Mouse (Mus musculus): ENCODE results near the gene Hoxc6. TPM values are rescaled to one million over a fixed set of nuclear protein-coding genes. Genes with fewer than 3 reads are reported as not detected.

Gene Hoxc6
- total RNA-seq, 2 experiments from 2014 or later = not detected

DNA sequence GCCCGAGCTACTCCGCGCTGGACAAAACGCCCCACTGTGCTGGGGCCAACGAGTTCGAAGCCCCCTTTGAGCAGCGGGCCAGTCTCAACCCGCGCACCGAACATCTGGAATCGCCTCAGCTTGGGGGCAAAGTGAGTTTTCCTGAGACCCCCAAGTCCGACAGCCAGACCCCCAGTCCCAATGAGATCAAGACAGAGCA, 30.8 kb upstream of the Hoxc6 start, which contains the start of gene Hoxc5:
Gene Hoxc5 (plus strand): TSS at position 132 of the 199 bp plus-strand sequence.
- DNase-seq (ENCODE audit: extremely low spot score in 1 of 2, low spot score in 2 of 2) = no peak
- intact Hi-C loops (cut with DNase I) = no loop called here

DNA sequence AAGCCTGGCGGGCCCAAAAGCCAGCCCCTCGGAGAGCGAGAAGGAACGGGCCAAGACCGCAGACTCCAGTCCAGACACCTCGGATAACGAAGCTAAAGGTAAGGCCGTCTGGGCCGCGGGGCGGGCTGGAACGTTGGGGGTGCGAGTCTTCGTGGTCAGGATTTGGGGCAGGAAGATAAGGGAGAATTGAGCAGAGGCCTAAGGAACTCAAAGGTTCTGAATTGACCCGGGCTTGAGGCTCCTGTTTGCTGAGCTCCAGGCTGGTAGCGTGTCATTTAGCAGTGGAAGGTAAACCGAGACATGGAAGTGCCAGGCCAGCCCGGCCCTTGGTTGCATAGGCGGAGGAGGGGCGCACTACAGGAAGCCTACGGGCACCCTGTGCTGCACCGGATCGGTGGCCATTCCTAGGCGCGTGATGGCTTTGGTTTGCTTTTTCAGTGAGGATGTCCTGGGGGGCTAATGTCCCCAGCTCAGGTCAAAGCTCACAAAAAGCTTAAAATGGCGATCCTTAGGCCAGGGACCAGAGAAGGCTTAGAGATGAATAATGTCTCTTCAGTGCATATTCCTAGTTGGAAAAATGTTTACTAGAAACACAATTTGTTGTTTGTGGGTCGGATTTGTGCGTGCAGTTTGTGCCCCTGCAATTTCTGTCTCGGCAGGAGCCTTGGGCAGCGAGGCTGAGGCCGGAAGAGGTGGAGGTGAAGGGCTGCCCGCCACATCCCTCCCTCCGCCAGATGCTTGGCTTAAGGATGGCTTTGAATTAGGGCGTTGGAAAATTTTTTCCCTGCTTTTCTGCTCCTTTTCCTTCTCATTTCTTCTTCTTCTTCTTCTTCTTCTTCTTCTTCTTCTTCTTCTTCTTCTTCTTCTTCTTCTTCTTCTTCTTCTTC, 30.3 kb upstream of the Hoxc6 start:
- intact Hi-C loops (cut with DNase I) = no loop called here

DNA sequence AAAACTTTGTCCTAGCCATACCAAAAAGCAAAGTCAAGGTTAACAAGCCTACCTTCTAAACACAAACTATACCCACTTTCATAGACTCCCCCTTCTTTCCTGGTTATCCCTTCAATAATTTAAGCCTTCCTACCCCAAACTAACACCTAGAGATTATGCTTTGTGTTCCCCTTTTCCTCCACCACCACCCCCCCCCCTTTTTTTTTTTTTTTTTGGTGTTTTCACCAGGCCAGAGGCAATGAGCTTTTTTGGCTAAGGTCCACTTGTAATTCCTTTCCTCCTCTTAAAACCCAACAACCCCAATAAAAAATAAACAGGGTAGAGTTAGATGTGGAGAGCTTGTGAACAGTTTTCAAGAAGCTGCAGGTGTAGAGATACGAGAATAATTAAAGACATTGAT, 28.8 kb upstream of the Hoxc6 start:
- DNase-seq (ENCODE audit: extremely low spot score in 1 of 2, low spot score in 2 of 2) = no peak
- intact Hi-C loops (cut with DNase I) = no loop called here

More for the DNA sequence above, 30.3 kb upstream of the Hoxc6 start:
- DNase-seq (ENCODE audit: extremely low spot score in 1 of 2, low spot score in 2 of 2) = no peak

DNA sequence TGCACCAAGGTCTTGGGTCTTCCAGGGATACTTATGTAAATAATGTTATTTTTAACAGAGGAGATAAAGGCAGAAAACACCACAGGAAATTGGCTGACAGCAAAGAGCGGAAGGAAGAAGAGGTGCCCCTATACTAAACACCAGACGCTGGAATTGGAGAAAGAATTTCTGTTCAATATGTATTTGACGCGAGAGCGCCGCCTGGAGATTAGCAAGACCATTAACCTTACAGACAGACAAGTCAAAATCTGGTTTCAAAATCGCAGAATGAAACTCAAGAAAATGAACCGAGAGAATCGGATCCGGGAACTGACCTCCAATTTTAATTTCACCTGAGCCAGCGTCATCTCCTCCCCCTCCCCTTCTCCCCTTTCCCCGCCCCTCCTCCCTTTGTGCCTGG, 27.3 kb upstream of the Hoxc6 start:
- intact Hi-C loops (cut with DNase I) = loop anchor here (5.0 kb wide), 1 partner anchor 208 kb away; no protein-coding TSS in a partner anchor
- no peak for DNase-seq (ENCODE audit: extremely low spot score in 1 of 2, low spot score in 2 of 2)

DNA sequence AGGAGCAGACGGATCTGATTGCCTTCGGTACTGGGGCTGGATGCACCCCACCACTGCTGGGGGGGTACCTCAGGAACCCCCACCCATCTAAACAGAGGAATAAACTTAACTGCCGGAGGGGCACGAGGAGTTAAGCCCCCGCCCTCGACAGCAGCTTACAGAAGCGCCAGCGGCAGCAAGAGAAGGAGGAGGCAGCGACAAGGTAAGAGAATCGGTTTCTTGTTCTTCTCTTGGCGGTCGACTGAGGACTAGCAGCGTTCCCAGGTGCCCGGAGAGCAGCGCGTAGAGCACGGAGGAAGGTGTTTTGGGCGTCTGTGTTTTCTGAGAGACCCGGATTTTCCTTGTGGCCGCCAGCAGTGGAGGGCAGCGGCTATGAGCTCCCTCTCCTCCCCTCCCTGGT, 25.8 kb upstream of the Hoxc6 start:
- no peak for DNase-seq (ENCODE audit: extremely low spot score in 1 of 2, low spot score in 2 of 2)

DNA sequence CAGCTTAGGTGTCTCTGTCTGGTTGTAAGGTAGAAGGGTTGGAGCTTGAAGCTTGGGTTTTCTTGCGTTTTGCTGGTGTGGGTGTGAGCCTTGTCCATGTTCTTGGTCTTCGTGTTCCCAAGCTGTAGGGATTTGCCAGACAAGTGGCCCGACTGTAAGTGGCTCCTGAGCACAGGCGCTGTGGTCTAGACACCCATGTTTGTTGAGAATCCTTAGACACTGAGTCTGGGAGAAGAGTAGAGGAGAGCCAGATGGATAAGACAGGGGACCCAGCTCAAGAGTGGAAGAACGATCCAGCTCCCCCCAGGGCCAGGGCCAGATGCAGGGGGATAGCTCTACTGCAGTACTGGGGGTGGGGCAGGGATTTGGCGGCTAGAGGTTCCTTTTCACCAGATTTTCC, 25.3 kb upstream of the Hoxc6 start:
- DNase-seq (ENCODE audit: extremely low spot score in 1 of 2, low spot score in 2 of 2) = no peak
- intact Hi-C loops (cut with DNase I) = loop anchor here (5.0 kb wide), 1 partner anchor 210 kb away; no protein-coding TSS in a partner anchor

More for the DNA sequence above, 25.8 kb upstream of the Hoxc6 start:
- intact Hi-C loops (cut with DNase I) = loop anchor here (5.0 kb wide), 1 partner anchor 210 kb away; no protein-coding TSS in a partner anchor

DNA sequence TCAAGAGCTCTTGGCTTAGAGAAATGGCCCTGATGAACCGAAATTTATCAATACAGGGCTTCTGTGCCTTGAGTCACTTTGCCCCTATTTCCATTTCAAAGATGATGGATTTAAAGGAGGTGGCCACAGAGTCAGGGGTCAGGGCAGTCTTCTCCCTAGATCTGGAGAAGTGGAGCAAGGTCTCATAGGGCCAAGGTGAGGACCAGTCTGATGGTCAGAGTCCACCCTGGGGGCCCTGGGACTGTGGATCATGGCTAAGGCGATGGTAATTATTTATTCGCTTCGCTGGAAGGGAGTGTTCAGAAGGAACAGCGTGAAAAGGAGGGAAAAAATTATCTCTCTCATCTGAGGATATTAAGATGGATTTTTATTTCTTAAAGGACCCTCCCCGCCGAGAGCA, 23.0 kb upstream of the Hoxc6 start:
- DNase-seq (ENCODE audit: extremely low spot score in 1 of 2, low spot score in 2 of 2) = no peak

DNA sequence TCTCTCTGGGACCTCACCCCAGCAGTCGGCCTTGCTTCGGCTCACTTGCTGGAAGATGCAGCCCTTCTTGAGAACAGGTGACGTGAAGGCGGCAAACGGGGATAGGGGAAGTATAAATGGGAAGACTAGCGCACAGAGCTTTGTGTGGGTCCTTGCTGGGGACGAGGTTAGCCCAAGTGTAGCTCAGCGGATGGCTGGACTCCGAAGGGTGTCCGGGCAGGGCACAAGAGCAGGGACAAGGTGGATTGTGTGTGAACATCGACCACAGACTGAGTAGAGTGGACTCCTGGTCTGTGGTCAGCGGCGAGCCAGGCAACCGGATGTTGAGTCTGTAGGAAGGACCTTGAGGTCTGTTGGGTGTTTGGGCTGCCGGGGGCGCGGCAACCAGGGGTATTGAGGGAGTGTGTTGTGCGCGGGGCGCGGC, 22.4 kb upstream of the Hoxc6 start:
- DNase-seq (ENCODE audit: extremely low spot score in 1 of 2, low spot score in 2 of 2) = no peak
- intact Hi-C loops (cut with DNase I) = no loop called here

More for the DNA sequence above, 23.0 kb upstream of the Hoxc6 start:
- intact Hi-C loops (cut with DNase I) = no loop called here

DNA sequence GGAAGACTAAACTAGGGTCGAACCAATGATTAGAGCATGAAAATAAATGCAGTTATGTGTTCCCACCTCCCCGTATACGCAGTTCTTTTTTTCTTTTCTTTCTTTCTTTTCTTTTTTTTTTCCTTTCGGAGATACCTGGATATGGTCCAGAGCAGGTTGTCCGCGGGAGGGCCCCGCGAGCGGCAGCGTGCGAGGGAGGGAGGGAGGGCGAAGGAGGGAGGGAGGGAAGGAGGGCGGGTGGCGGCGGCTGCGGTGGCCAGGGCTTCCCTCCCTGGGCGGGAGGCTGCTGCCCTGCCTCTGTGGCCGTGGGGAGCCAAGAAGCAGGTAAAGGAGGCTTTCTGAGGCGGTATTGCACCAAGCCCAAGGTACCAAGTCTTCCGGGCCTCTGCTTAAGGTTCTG, 21.9 kb upstream of the Hoxc6 start, which contains the start of gene Hoxc9:
Gene Hoxc9 (plus strand): TSS at position 269 of the 400 bp plus-strand sequence.
- no peak for DNase-seq (ENCODE audit: extremely low spot score in 1 of 2, low spot score in 2 of 2)
- intact Hi-C loops (cut with DNase I) = no loop called here

DNA sequence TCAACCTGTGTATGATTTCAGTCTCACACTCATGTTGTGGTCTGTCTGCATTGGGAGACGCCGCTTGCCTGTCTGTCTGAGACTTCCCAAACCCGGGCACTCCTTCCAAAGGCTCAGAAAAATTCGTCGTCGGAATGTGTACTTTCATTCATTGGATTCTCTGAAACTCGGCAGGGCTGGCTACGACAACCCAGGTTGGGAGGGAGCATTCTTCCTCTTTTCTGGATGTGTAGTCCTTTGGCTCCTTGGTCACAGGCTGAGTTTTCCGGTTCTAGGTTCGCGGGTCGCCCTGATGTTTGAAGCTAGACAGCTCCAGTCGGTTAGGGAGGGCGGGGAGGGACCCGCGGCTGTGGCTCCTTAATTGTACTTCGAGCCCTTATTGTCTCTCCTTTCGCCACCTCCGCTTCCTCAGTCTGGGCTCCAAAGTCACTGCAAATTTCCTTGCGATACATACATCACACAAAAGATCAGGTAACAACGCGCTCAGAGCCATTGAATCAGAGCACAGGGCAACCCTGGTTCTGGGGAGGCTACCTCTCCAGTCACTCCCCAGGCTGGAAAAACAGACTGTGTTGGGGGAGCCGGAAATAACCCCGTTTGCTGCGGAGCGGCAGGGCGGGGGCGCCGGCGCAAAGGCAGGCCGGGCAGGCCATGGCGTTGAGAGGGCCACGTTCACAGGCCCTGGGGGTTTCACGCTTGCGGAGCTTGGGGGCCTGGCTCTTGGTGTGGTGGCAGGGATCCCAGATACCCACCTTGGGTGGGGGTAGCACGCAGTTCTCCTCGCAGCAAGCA, 21.2 kb upstream of the Hoxc6 start:
- DNase-seq (ENCODE audit: extremely low spot score in 1 of 2, low spot score in 2 of 2) = no peak
- intact Hi-C loops (cut with DNase I) = no loop called here

DNA sequence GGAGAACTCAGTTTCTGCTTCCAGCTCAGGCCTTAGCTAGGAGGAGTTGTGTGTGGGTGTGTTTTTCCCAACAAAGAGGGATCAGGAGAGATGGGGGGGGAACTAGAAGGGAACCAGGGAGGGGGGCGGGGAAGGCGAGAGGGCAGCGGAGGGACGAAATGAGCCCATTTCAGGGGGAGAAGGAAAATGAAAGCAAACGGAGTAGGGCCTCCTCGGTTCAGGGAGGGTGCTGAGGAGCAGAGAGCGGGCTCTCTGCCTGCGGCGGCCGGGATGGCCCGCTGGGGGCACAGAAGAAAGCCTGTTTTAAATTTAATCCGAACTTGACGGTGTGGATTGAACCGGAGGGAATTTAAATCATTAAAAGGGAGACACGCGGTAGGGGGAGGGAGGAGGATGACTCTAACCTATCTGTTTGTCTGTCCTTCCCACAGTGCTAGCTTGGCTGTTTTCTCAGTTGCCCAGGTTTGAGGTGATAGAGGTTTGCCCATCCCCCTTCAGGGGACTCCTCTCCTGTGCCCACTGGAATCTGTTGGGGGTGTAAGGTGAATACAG, 20.6 kb upstream of the Hoxc6 start:
- no peak for DNase-seq (ENCODE audit: extremely low spot score in 1 of 2, low spot score in 2 of 2)
- intact Hi-C loops (cut with DNase I) = no loop called here

DNA sequence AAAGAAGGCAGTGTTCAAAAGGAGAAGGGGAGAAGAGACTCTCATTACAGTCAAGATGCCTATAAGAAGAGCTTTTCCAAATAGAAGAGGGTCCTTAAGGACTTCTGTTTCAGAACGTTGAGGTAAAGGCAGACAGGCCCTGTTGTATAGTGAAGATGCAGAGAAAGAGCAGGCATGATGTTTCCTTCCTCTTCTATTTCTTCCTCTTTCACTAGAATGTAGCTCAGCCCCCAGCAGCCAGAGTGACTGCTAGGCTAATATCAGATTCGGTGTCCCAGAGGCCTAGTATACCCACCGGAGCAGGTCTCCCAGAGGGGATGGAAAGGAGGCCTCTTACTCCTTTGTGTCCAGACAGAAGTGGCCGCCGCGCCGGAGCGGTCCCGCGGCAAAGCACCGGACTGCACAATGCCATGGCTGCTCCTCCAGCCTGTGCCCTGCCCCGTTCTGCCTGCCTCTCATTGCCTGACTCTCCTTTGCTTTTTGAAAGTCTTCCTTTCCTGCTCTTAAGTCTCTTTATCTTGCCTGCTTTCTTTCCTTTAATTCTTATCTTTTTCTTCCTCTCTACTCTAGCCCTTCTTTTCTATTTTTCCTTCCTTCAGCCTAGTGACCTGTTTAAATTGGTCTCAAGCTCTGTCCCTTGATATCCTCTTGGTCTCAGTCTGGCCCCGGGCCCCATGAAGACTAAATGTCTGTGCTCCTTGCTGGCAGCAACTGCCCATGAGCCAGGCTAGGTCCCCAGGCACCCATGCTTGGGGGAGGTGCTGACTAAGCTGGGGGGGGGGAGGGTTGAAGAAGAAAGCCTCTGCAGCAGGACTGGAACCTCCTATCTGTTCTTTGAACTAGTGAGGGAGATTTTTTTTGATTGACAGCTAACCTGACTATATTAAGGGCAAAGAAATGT, 19.2 kb upstream of the Hoxc6 start:
- intact Hi-C loops (cut with DNase I) = no loop called here
- DNase-seq (ENCODE audit: extremely low spot score in 1 of 2, low spot score in 2 of 2) = no peak

DNA sequence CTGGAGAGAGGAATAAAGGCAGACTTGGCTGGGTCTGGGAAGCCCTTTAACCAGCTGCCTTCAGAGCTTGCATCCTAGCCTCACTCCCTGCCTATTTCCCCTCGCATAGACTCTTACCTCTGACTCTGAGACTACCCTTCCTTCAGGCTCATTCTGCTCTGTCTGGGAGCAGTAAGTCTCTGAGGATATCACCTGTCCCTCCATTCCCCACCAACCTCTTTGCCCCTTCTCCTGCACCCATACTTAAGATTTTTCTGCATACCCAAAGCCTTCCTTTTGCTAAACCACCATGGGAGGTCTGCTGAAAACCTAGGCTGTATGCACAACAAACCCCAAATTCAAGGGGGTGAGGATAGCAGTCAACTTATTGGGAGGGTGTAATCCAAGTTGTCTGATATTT, 18.1 kb upstream of the Hoxc6 start:
- intact Hi-C loops (cut with DNase I) = loop anchor here (10.0 kb wide), 1 partner anchor 335 kb away; the partner anchor contains the start of gene Gpr84
- no peak for DNase-seq (ENCODE audit: extremely low spot score in 1 of 2, low spot score in 2 of 2)

DNA sequence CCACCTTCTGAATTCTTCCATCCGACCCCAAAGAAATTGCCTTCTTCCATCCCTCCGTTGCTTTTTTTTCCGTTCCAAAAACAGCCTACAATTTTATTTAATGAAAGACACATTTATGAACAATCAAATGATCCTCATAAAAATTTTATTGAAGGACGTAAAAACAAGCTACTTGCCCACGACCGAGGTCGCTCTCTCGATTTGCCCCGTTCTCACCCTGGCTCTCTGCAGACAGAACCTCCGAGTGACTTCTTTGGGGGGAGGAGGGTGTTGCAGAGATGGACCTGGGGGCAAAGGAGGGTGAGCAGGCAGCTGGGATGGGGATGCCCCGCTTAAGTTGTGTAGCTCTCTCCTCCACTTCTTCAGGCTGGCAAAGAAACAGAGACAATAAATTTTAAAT, 17.7 kb upstream of the Hoxc6 start:
- no peak for DNase-seq (ENCODE audit: extremely low spot score in 1 of 2, low spot score in 2 of 2)
- intact Hi-C loops (cut with DNase I) = loop anchor here (10.0 kb wide), 1 partner anchor 334 kb away; the partner anchor contains the start of gene Gpr84

DNA sequence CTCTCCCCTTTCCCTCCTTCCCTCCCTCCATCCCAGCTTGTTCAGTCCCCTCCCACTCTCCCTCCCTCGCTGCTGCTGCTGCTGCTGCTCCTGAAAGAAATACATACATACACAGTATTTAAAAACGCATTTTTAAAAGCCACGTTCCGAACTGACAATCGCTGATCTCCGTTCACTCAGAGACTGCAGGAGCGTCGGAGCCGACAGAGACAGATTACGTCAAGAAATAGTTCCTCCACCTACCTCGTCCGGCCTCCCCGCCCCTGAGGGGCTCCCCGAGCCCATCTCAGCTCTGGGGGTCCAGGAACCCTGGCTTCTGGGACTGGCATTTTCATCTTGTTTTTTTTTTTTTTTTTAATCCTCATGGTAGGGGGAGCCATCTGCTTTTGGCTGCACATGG, 17.1 kb upstream of the Hoxc6 start:
- DNase-seq (ENCODE audit: extremely low spot score in 1 of 2, low spot score in 2 of 2) = no peak
- intact Hi-C loops (cut with DNase I) = loop anchor here (10.0 kb wide), 1 partner anchor 334 kb away; the partner anchor contains the start of gene Gpr84

DNA sequence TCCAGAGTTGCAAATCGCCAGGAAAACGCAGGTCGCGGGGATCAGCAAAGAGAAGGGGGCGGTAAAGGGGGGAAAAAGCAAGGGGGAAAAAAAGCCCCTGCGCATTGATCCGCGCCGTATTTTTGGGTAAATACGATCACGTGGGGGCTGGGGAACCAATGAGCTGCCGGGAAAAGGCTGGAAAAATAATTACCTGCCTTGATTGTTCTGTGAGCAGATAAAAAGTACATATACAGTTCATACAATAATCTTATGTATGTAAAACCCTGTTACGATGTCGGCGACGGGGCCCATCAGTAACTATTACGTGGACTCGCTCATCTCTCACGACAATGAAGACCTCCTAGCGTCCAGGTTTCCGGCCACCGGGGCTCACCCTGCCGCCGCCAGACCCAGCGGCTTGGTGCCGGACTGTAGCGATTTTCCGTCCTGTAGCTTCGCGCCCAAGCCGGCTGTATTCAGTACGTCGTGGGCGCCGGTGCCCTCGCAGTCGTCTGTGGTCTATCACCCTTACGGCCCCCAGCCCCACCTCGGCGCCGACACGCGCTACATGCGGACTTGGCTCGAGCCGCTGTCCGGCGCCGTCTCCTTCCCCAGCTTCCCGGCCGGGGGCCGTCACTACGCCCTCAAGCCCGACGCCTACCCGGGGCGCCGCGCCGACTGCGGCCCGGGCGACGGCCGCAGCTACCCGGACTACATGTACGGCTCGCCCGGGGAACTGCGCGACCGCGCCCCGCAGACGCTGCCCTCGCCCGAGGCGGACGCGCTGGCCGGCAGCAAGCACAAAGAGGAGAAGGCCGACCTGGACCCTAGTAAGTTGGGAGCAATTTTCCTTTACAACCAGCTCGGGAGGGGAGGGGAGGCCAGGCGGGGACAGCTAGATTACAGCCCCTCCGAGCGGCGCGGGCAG, 16.4 kb upstream of the Hoxc6 start:
- no peak for DNase-seq (ENCODE audit: extremely low spot score in 1 of 2, low spot score in 2 of 2)
- intact Hi-C loops (cut with DNase I) = loop anchor here (10.0 kb wide), 1 partner anchor 333 kb away; the partner anchor contains the start of gene Gpr84

DNA sequence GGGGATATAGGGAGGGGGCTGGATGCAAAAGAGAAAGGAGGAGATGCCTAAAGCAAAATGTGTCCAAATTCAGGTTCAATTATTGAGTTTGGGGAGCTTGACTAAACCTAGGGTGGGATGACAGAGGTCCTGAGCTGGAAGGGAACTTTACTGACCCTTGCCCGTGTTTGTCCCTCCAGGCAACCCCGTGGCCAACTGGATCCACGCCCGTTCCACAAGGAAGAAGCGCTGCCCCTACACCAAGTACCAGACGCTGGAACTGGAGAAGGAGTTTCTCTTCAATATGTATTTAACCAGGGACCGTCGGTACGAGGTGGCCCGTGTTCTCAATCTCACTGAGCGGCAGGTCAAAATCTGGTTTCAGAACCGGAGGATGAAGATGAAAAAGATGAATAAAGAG, 14.3 kb upstream of the Hoxc6 start:
- intact Hi-C loops (cut with DNase I) = loop anchor here (10.0 kb wide), 1 partner anchor 331 kb away; the partner anchor contains the start of gene Gpr84
- no peak for DNase-seq (ENCODE audit: extremely low spot score in 1 of 2, low spot score in 2 of 2)

Measured in left cerebral cortex, postnatal 10 days (tissue).